Mouse (Mus musculus) ES-CJ7 (cell line): ENCODE results near the gene Fstl4.

Source experiments
- DNase-seq: peaks from one replicate; pipeline ENCODE4 v3.0.0; 2011; ENCODE audit warnings: low read depth, low spot score

Gene Fstl4

DNA sequence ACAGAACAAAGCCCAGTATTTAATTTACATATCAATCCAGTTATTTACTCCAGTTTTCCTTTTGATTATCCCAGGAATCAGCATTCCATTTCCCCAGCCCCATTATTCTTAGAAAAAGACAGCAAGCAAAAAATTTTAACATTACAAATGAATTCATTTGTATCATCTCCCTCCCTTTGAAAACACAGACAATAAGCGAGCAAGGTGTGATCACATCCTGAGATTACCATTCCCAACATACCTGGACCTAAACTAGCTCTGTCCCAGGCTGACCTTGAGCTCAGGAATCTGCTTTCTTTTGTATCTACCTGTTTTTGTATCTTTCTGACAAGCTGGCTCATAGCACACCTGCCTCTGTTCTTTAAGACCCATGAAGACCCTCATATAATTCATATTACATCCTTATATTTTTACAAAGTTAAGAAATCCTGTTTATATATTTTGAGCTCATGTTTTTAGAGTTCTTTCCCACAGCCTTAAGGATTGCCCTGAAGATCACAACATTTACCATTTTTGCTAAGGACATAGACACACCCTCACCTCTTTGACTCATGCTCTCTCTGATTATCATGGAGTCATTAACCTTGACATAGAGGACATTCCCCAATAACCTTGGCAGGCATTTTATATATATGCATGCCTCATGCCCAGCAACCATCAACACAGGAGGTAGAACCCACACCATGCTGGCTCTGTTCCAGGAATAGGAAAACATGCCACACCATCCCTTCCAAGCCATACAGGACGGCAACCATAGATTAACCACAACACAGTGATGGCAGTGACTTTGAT is 438.2 kb downstream of the Fstl4 start:
- DNase-seq = peak; percentile 84

DNA sequence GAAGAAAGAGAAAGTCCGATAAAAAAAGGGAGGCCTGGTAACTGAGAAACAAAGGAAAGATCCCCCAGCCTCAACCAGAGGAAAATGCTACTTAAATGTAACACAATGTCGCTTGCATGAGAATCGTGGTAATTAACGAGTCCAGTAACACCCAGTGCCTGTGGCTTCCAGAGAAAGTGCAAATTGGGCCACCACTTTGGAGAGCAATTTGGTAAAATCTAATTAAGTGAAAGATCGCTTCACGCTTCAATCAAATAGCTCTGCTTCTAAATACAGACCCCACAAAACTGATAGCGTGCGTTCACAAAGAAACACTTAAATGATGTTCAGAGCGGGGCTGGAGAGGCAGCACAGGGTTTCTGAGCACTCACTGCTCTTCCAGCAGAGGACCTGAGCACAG is 446.4 kb downstream of the Fstl4 start:
- no peak for DNase-seq

DNA sequence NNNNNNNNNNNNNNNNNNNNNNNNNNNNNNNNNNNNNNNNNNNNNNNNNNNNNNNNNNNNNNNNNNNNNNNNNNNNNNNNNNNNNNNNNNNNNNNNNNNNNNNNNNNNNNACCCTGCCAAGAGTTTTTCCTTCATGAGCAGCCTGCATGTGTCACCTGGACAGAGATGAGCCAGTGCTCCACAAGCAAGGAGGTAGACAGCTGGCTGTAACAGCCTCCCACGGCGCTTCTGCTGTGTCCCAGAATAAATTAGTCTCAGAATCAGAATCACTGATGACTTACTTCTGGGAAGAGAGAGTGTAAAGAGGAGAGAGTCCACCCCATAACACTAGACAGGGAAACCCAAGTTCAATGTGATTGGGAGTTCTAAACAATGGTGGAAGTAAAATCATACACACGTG is 464.6 kb downstream of the Fstl4 start:
- no peak for DNase-seq

DNA sequence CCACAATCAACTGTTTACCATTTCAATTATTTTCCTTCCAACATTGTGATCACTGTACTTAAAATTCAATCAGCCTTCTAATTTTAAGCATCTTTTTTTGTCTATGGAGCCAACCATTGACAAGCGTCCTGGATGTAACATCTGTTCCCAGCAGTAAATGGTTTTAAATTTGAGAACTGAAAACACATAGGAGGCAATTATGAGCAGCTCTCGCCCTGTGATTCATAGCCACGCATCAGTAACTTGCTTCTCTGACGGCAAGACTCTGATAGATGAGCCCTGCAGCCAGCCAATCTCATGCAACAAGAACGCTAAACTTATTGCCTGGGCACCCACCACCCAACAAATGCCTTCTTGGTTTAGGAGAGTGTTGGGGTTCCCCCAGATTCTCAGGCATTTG is 467.4 kb downstream of the Fstl4 start:
- no peak for DNase-seq

DNA sequence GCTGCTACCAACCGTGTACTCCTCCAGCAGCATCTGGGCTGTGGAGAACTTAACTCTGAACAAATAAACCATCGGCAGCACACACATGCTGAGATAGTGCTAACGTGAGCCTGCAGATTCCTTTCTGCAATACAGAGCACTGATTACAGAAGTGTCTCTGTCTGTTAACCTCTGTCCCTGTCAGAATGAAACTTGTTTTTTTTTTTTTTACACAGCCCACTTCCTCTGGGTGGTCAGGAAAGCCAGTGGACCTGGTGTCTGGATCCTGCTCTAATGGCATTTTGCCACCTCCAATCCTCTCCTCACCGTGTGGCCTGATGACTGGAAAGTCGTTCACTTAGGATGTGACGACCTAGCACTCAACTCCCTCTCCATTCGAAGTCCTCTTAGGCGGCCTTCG is 469.2 kb downstream of the Fstl4 start:
- DNase-seq = no peak
